Mouse (Mus musculus): ENCODE results near the gene Ccdc33.

DNA sequence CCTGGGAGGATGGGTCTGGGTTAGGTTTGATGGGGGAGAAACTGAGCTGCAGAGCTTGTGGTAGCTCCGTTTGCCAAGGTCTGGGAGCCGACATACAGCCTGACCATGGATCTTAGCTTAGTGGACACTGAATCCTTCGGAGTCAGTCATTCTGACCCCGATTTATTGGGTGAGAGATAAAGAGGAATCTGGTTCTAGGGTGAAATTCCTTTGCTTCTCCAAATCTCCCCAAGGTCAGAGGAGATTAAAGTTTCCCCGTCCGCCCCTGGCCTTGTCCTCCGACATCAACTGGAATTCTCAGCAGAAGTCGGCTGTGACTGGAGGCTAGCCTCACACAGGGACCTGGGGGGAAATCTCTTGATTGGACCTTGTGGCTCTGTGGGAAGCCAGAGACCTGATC, 107.1 kb downstream of the Ccdc33 start:
- no peak for TF ChIP-seq CTCF (IDR thresholded peaks at IDR 0.05; ENCODE audit: low read depth)
- no peak for TF ChIP-seq EP300 (IDR thresholded peaks at IDR 0.05; ENCODE audit: low read depth)

All from liver, embryonic 14.5 days (tissue).